Mouse (Mus musculus): ENCODE results near the gene C530008M17Rik.
"Not testable (repeated sequence)": the region's sequence is repeated elsewhere in the genome, so short reads cannot be mapped to it uniquely, and the experiment has no call there.

The C530008M17Rik gene

DNA sequence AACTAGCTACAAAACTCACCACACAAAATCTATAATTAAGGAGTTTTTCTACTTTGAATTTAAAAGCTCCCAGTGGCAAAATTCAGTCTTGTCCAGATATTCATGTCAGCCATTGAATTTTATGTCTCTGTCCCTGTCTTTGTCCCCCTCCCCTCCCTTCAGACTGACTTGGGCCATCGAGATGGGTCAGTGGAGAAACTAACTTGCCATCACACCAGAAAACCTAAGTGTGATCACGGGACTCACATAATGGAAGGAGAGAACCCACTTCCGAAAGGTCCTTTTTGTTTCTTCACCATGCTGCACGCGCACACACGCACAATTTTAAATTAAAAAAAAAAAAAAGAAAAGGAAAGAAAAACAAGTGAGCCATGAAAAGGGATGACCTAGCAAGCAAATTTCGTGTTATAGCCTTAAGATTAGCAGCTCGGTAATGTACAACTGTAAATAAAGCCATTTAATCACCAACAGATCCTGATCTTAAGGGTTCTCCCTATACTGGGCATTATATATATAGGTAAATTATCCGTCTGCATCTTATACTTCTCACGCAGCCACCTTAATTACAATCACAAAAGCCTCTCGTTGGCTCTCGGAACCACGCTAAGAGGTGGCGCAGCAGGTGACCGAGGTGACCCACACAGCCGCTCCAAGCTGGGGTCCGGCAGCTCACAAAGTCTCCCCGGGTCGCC is 248.5 kb downstream of the C530008M17Rik start:
- DNase-seq (ENCODE audit: low spot score), result no peak

DNA sequence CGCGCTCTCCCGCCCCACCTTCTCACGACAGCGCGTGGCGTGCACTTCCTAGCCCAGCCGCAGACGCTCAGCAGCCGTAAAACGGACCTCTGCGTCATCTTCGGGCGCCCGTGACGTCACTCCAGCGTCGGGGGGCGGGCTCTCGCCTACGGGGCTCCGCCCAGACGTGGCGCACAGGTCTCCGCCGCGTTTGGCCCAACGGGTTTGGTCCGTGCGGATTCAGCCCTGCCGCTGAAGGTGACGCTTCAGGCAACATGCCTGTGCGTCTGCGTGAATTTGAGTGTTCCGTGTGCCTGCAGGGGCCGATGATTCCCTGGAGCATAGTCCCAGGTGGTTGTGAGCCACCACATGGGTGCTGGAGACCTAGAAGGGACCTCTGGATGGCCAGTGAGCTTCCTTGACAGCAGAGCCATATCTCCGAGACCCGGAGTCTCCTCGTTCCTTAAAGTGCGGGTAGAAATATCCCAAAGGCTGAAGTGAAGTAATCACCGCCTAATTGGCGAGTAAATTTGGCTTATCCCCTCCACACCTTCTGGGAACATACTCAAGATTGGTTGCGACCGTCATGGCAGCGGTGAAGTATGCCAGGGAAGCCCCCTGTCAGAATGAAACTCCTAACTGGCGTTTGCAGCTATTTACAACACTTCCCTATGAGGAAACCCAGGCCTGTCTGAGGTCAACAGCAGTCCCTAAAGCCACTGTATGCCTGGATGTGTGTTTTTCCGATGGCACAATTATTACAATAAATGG is 249.3 kb downstream of the C530008M17Rik start, which contains the start of gene Aasdh:
Aasdh (minus strand) TSS at position 110 of the 750 bp plus-strand sequence.
- DNase-seq (ENCODE audit: low spot score), result peak; percentile 96

DNA sequence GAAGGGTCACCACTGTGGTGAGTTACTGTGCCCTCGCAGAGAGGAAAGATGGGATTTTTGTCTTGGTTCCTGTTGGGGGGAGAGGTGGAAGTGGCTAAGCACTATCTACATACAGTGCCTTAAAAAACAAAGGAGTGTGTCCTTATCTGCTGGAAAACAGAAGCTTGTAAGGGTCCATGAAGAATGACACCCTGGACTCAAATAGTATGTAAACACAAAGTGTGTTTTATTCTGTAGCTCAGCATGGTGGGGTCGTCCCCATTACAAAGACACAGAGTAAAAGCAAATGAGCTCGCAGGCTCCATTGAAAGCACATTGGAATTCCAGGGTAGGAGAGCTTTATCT is 249.8 kb downstream of the C530008M17Rik start:
- DNase-seq (ENCODE audit: low spot score), result peak; percentile 19

DNA sequence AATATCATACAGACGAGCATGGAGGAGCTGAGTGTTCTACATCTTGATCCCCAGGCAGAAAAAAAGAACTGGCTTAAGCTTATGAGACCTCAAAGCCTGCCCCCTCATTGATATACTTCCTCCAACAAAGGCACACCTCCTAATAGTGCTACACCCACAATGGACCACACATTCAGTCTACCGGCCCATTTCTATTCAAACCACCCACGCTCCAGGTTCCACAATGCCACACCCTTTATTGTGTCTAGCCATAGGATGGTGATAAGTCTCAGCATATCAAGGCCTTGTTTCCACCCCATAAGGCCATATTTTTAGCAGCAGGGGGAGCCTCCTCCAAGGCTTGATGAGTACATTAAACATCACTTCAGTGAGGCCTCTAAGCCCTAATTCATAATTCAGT is 254.5 kb downstream of the C530008M17Rik start:
- no peak for DNase-seq (ENCODE audit: low spot score)

DNA sequence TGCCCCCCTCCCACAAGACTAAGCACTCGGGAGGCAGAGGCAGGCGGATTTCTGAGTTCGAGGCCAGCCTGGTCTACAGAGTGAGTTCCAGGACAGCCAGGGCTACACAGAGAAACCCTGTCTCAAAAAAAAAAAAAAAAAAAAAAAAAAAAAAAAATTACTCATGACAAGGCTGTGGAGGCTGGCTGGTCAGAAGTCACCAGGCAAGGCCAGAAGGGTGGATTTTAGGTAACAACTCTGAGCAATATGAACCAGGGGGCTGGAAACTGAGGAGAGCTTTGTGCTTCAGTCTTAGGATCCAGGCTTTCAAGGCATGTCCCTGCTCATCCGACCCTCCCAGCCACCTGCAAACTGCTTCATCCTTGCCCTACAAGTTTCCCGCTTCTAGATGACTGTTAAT is 256.2 kb downstream of the C530008M17Rik start:
- not testable (repeated sequence) for DNase-seq (ENCODE audit: low spot score)

DNA sequence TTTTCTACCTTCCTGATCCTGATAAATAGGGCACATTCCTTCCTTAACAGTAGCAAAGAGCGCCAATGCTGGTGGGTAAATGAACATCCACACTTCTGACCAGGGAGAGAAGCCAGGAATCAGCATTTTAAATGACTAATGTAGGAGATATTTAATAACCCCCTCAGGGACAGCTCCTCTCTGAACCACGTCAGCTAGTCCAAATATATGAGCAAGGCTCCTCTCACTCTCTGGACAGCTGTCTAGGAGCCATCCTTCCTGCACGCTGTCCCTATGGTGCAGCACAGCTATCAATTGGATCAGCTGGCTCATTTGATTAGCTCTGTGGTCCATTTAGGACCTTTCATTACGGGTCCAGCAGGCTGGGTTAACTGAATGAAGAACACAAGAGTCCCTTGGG is 266.5 kb downstream of the C530008M17Rik start:
- no peak for DNase-seq (ENCODE audit: low spot score)
